Mouse (Mus musculus): ENCODE results near the gene Unc5cl. TPM values are rescaled to one million over a fixed set of nuclear protein-coding genes. Genes with fewer than 3 reads are reported as not detected.

The Unc5cl gene
- total RNA-seq, 2 experiments from 2014 or later = 0.21 TPM; not detected in 1

GRCm38 (mm10) chr17:48520352-48520751 lies 65.7 kb downstream of the Unc5cl start:
- no peak for ATAC-seq (replicated peaks; ENCODE audit: poor library complexity, severe bottlenecking)

- no peak for ATAC-seq (replicated peaks; ENCODE audit: poor library complexity, severe bottlenecking)
Measured at GRCm38 (mm10) chr17:48523056-48523455, 68.4 kb downstream of the Unc5cl start.

- peak; percentile 73 for ATAC-seq (replicated peaks; ENCODE audit: poor library complexity, severe bottlenecking)
Measured at GRCm38 (mm10) chr17:48533844-48534705, 79.4 kb downstream of the Unc5cl start.

- ATAC-seq (replicated peaks; ENCODE audit: poor library complexity, severe bottlenecking) = peak; percentile 41; the same call in 1 of the 2 replicates
Measured at GRCm38 (mm10) chr17:48538328-48538727, 83.6 kb downstream of the Unc5cl start.

GRCm38 (mm10) chr17:48539326-48539725 lies 84.6 kb downstream of the Unc5cl start:
- no peak for ATAC-seq (replicated peaks; ENCODE audit: poor library complexity, severe bottlenecking)

GRCm38 (mm10) chr17:48542733-48543132 lies 88.0 kb downstream of the Unc5cl start:
- ATAC-seq (replicated peaks; ENCODE audit: poor library complexity, severe bottlenecking) = no peak

GRCm38 (mm10) chr17:48543301-48543765 lies 88.6 kb downstream of the Unc5cl start:
- ATAC-seq (replicated peaks; ENCODE audit: poor library complexity, severe bottlenecking) = no peak

- peak; percentile 22 for ATAC-seq (replicated peaks; ENCODE audit: poor library complexity, severe bottlenecking)
Measured at GRCm38 (mm10) chr17:48544722-48545121, 90.0 kb downstream of the Unc5cl start.

- ATAC-seq (replicated peaks; ENCODE audit: poor library complexity, severe bottlenecking) = no peak
Measured at GRCm38 (mm10) chr17:48545223-48545943, 90.7 kb downstream of the Unc5cl start.

GRCm38 (mm10) chr17:48546036-48546435 lies 91.3 kb downstream of the Unc5cl start:
- no peak for ATAC-seq (replicated peaks; ENCODE audit: poor library complexity, severe bottlenecking)

GRCm38 (mm10) chr17:48547668-48548067 lies 93.0 kb downstream of the Unc5cl start:
- ATAC-seq (replicated peaks; ENCODE audit: poor library complexity, severe bottlenecking) = no peak

GRCm38 (mm10) chr17:48551788-48552531 lies 97.3 kb downstream of the Unc5cl start:
- no peak for ATAC-seq (replicated peaks; ENCODE audit: poor library complexity, severe bottlenecking)

GRCm38 (mm10) chr17:48552532-48552915 lies 97.8 kb downstream of the Unc5cl start:
- ATAC-seq (replicated peaks; ENCODE audit: poor library complexity, severe bottlenecking) = no peak

- ATAC-seq (replicated peaks; ENCODE audit: poor library complexity, severe bottlenecking) = no peak
Measured at GRCm38 (mm10) chr17:48556223-48556962, 101.7 kb downstream of the Unc5cl start.

- peak; percentile 87 for ATAC-seq (replicated peaks; ENCODE audit: poor library complexity, severe bottlenecking)
Measured at GRCm38 (mm10) chr17:48557823-48558715, 103.4 kb downstream of the Unc5cl start.

- no peak for ATAC-seq (replicated peaks; ENCODE audit: poor library complexity, severe bottlenecking)
Measured at GRCm38 (mm10) chr17:48564931-48565330, 110.2 kb downstream of the Unc5cl start.

GRCm38 (mm10) chr17:48569656-48570055 lies 115.0 kb downstream of the Unc5cl start:
- no peak for ATAC-seq (replicated peaks; ENCODE audit: poor library complexity, severe bottlenecking)

GRCm38 (mm10) chr17:48581153-48581552 lies 126.5 kb downstream of the Unc5cl start:
- ATAC-seq (replicated peaks; ENCODE audit: poor library complexity, severe bottlenecking) = no peak

GRCm38 (mm10) chr17:48582486-48582990 lies 127.8 kb downstream of the Unc5cl start:
- no peak for ATAC-seq (replicated peaks; ENCODE audit: poor library complexity, severe bottlenecking)

Measured in granulocyte monocyte progenitor cell, adult 5-6 weeks (primary cell).